Mouse (Mus musculus): ENCODE data around the gene Rnf34. TPM values are rescaled to one million over a fixed set of nuclear protein-coding genes. Genes with fewer than 3 reads are reported as not detected.

Rnf34 gene
- polyA plus RNA-seq, 1 experiment: 12.8 TPM

DNA sequence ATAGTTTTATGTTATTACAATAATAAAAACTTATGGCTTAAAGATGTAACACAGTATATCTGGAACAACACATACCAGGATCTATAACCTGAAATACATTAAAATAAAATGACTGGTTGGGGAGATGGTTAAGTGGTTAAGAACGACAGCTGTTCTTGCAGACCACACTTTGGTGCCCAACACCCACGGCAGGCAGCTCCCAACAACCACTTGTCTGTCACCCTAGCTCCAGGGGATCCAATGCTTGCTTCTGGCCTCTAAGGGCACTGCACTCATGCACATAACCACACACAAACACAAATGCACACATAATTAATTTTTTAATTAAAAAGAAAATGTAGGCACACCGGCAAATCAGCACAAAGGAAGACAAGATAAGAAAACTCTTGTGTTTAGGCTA lies 37.1 kb upstream of the Rnf34 start:
- Histone ChIP-seq H3K4me1 (ENCODE audit: control insufficient read depth, insufficient read depth, low read length) (no peaks in the 10 kb centered on the region), H3K4me3 (ENCODE audit: insufficient read depth, low read depth, low read length) (no peak overlapping the region), H3K27ac (ENCODE audit: insufficient read depth, low read depth, low read length) (no peak overlapping the region), H3K36me3 (ENCODE audit: control insufficient read depth, insufficient read depth, low read length) (peaks cover 2% of the 10 kb centered on the region), H3K27me3 (replicated peaks; ENCODE audit: control insufficient read depth, insufficient read depth, low read length) (no peaks in the 10 kb centered on the region)
- TF ChIP-seq POLR2A (IDR thresholded peaks at IDR 0.05; ENCODE audit: low read depth, low read length) (no peak), CTCF (conservative IDR thresholded peaks at IDR 0.05; ENCODE audit: insufficient read depth, insufficient read length, low read depth, low read length) (no peak)
- no peak for DNase-seq
- WGBS: 77% methylated on average over 3 of the region's 3 CpGs

DNA sequence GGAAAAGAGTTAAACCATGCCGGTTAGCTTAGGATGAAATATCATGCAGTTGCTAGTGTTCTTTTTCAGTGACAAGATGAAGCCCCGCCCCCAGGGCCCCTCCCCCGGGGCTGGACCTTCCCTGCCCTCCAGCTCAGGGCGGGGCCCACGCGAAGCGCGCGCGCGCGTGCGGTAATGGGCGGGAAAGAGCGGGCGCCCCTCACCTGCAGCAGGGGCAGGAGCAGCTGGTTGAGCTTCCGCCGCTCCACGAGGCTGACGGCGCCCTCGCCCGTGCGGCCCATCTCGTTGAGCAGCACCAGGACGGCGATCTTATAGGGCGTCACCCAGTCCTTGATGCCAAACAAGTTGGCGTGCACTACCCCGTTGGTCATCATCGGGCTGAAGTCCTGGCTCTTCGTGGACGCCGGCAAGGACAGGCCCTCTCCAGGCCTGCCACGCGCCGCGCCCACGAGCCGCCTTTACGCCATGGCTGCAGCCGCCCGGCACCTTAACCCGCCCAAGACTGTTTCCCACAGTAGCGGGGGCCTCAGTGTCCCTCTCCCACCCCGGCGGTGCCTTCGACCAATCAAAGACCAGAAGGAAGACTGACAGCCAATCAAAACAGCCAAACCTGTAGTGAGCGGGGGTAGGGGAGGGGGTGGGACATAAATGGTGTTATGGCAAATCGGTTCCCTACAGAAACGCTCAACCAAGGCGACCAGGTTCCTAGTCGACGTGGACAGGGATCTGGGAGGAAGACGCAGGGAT lies 28.9 kb upstream of the Rnf34 start, which contains the start of gene Anapc5:
Gene Anapc5 (minus strand): TSS at position 563 of the 747 bp plus-strand sequence.
- peak; percentile 97 for DNase-seq
- Histone ChIP-seq H3K27me3 (replicated peaks; ENCODE audit: control insufficient read depth, insufficient read depth, low read length) (no peaks in the 10 kb centered on the region), H3K4me3 (ENCODE audit: insufficient read depth, low read depth, low read length) (peak within 1 kb of the TSS; percentile 76), H3K27ac (ENCODE audit: insufficient read depth, low read depth, low read length) (peak within 1 kb of the TSS; percentile 81), H3K36me3 (ENCODE audit: control insufficient read depth, insufficient read depth, low read length) (peaks cover 2% of the 10 kb centered on the region; the same call in 1 of the 2 replicates), H3K4me1 (ENCODE audit: control insufficient read depth, insufficient read depth, low read length) (0 out of 2 replicates have a peak, but pooled peaks cover 4% of the 10 kb centered on the region)
- WGBS: under 1% methylated on average over 55 of the region's 55 CpGs
- peak; percentile 28 for TF ChIP-seq POLR2A (IDR thresholded peaks at IDR 0.05; ENCODE audit: low read depth, low read length)
- no peak for TF ChIP-seq CTCF (conservative IDR thresholded peaks at IDR 0.05; ENCODE audit: insufficient read depth, insufficient read length, low read depth, low read length)

DNA sequence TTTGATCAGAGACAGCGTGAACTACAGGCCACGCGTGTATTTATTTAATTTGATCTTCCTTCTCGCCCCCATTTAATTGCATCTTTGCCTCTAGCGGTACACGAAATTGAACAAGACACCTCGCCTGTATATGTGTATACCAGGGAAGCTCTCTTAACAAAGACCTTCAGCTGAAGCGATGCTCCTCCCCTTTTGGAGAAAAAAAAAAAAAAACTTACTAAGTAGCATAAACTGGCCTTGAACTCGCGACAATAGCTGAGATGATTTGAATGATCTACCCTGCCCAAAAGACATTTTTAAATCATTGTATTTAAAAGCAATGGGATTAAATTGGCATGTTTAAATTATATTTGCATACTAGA lies 28.3 kb upstream of the Rnf34 start:
- Histone ChIP-seq H3K4me1 (ENCODE audit: control insufficient read depth, insufficient read depth, low read length) (0 out of 2 replicates have a peak, but pooled peaks cover 4% of the 10 kb centered on the region), H3K27ac (ENCODE audit: insufficient read depth, low read depth, low read length) (peak overlapping the region; percentile 78), H3K36me3 (ENCODE audit: control insufficient read depth, insufficient read depth, low read length) (peaks cover 2% of the 10 kb centered on the region; the same call in 1 of the 2 replicates), H3K4me3 (ENCODE audit: insufficient read depth, low read depth, low read length) (peak overlapping the region; percentile 42), H3K27me3 (replicated peaks; ENCODE audit: control insufficient read depth, insufficient read depth, low read length) (no peaks in the 10 kb centered on the region)
- DNase-seq: no peak
- no peak for TF ChIP-seq POLR2A (IDR thresholded peaks at IDR 0.05; ENCODE audit: low read depth, low read length)
- no peak for TF ChIP-seq CTCF (conservative IDR thresholded peaks at IDR 0.05; ENCODE audit: insufficient read depth, insufficient read length, low read depth, low read length)
- WGBS: under 1% methylated on average over 10 of the region's 10 CpGs

DNA sequence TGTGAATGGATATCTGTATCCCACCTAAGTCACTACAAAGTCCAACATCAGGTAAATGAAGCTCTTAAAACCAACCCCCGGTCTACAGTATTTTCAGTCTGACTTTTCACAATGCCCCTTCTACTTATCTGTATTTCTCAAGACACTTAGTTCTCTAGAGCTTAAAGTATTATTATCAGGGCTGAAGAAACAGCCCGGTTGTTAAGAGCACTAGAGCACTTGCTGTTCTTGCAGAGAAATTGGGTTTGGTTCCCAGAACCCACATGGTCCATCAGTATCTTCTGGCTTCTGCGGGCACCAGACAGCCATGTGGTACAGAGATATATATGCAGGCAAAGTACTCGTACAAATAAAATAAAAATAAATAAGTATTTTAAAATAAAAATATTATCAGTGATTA lies 27.4 kb upstream of the Rnf34 start:
- H3K27me3 ChIP-seq (replicated peaks; ENCODE audit: control insufficient read depth, insufficient read depth, low read length): no peaks in the 10 kb centered on the region
- WGBS: 94% methylated on average over 4 of the region's 4 CpGs
- no peak overlapping the region for H3K4me3 ChIP-seq (ENCODE audit: insufficient read depth, low read depth, low read length)
- H3K36me3 ChIP-seq (ENCODE audit: control insufficient read depth, insufficient read depth, low read length): no peaks in the 10 kb centered on the region; the same call in 1 of the 2 replicates
- H3K27ac ChIP-seq (ENCODE audit: insufficient read depth, low read depth, low read length): no peak overlapping the region
- TF ChIP-seq POLR2A (IDR thresholded peaks at IDR 0.05; ENCODE audit: low read depth, low read length) (no peak), CTCF (conservative IDR thresholded peaks at IDR 0.05; ENCODE audit: insufficient read depth, insufficient read length, low read depth, low read length) (no peak)
- 0 out of 2 replicates have a peak, but pooled peaks cover 4% of the 10 kb centered on the region for H3K4me1 ChIP-seq (ENCODE audit: control insufficient read depth, insufficient read depth, low read length)
- DNase-seq: no peak

DNA sequence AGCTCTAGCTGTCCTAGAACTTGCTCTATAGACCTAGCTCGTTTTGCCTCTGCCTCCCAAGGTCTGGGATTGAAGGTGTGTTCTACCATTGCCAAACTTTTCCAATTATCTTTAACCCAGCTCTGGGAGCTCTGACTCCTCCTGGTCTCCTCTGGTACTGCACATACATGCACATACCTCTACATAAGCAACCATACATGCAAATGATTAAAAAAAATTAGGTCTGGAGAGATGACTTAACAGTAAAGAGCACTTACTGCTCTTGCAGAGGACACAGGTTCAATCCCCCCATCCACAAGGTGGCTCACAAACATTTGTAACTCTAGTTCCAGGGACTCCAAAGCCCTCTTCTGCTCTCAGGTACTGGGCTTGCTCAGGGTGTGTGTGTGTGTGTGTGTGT lies 25.9 kb upstream of the Rnf34 start:
- H3K27me3 ChIP-seq (replicated peaks; ENCODE audit: control insufficient read depth, insufficient read depth, low read length): no peaks in the 10 kb centered on the region
- H3K4me1 ChIP-seq (ENCODE audit: control insufficient read depth, insufficient read depth, low read length): 0 out of 2 replicates have a peak, but pooled peaks cover 4% of the 10 kb centered on the region
- no peak overlapping the region for H3K4me3 ChIP-seq (ENCODE audit: insufficient read depth, low read depth, low read length)
- DNase-seq: no peak
- WGBS: 57% methylated on average over 1 of the region's 1 CpGs
- no peaks in the 10 kb centered on the region for H3K36me3 ChIP-seq (ENCODE audit: control insufficient read depth, insufficient read depth, low read length)
- TF ChIP-seq POLR2A (IDR thresholded peaks at IDR 0.05; ENCODE audit: low read depth, low read length) (no peak), CTCF (conservative IDR thresholded peaks at IDR 0.05; ENCODE audit: insufficient read depth, insufficient read length, low read depth, low read length) (no peak)
- no peak overlapping the region for H3K27ac ChIP-seq (ENCODE audit: insufficient read depth, low read depth, low read length)

DNA sequence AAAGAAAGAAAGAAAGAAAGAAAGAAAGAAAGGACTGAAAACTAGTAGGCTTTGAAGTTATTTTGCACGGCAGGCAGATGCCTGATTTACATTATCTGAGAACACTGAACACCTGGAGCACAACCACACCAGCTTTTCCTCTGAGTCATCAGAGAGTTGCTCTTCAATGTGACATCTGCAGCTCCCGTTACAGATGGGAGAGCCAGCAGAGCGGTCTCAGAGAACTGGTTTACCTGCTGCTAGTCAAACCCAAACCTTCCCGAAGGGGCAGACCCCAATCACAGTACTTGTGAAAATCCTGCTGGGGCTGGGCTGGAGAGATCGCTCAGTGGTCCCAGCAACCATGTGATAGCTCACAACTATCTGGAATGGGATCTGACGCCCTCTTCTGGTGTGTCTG lies 25.4 kb upstream of the Rnf34 start:
- Histone ChIP-seq H3K4me1 (ENCODE audit: control insufficient read depth, insufficient read depth, low read length) (0 out of 2 replicates have a peak, but pooled peaks cover 4% of the 10 kb centered on the region), H3K4me3 (ENCODE audit: insufficient read depth, low read depth, low read length) (no peak overlapping the region), H3K27me3 (replicated peaks; ENCODE audit: control insufficient read depth, insufficient read depth, low read length) (no peaks in the 10 kb centered on the region), H3K27ac (ENCODE audit: insufficient read depth, low read depth, low read length) (no peak overlapping the region), H3K36me3 (ENCODE audit: control insufficient read depth, insufficient read depth, low read length) (no peaks in the 10 kb centered on the region)
- 72% methylated on average over 6 of the region's 6 CpGs for WGBS
- TF ChIP-seq POLR2A (IDR thresholded peaks at IDR 0.05; ENCODE audit: low read depth, low read length): no peak
- no peak for TF ChIP-seq CTCF (conservative IDR thresholded peaks at IDR 0.05; ENCODE audit: insufficient read depth, insufficient read length, low read depth, low read length)
- DNase-seq: no peak

DNA sequence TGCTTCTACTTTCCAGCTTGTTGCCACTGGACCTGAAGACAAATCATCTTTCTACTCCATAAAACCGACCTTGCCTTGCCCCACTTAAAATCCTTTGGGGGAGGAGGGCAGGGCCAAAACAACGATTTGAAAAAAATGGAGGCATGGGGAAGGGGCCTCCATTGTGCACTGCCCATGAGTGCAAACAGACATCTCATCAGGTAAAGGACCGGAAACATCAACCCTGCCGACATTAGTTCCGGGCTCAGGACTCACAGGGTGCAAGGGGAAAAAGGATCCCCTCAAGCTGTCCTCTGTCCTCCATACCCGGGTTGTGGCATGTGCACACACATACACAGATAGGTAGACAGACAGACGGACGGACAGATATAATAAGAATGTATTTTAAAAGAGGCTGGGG lies 24.7 kb upstream of the Rnf34 start:
- H3K4me3 ChIP-seq (ENCODE audit: insufficient read depth, low read depth, low read length): no peak overlapping the region
- H3K4me1 ChIP-seq (ENCODE audit: control insufficient read depth, insufficient read depth, low read length): 0 out of 2 replicates have a peak, but pooled peaks cover 2% of the 10 kb centered on the region
- H3K27ac ChIP-seq (ENCODE audit: insufficient read depth, low read depth, low read length): no peak overlapping the region
- DNase-seq: no peak
- H3K36me3 ChIP-seq (ENCODE audit: control insufficient read depth, insufficient read depth, low read length): no peaks in the 10 kb centered on the region
- TF ChIP-seq CTCF (conservative IDR thresholded peaks at IDR 0.05; ENCODE audit: insufficient read depth, insufficient read length, low read depth, low read length) (no peak), POLR2A (IDR thresholded peaks at IDR 0.05; ENCODE audit: low read depth, low read length) (no peak)
- 80% methylated on average over 8 of the region's 8 CpGs for WGBS
- no peaks in the 10 kb centered on the region for H3K27me3 ChIP-seq (replicated peaks; ENCODE audit: control insufficient read depth, insufficient read depth, low read length)
